Comparison of ENCODE assay signal across 20 mouse cellular contexts in genomic region chr1:65280461-65280860, GRCm38 (mm10). TPM values are rescaled to one million over a fixed set of nuclear protein-coding genes. Genes with fewer than 3 reads are reported as not detected.
"Had no signal": no experiment of that assay in that cellular context is flagged by ENCODE, and none has a peak within 500 bp of the region (broad histone marks: within the 10 kb centered on the region; RNA-seq: fewer than 3 reads in every experiment).

No protein-coding gene starts in this region.

- H3K27ac ChIP-seq: liver, embryonic 13.5 days; macrophage; neural tube, embryonic 13.5 days had no signal

- H3K4me3 ChIP-seq: liver, embryonic 13.5 days; neural tube, embryonic 13.5 days had no signal

- H3K9ac ChIP-seq: liver, embryonic 13.5 days; lung, embryonic 14.5 days; neural tube, embryonic 13.5 days had no signal

- H3K36me3 ChIP-seq: liver, embryonic 13.5 days had no signal

- H3K9me3 ChIP-seq: liver, embryonic 13.5 days; neural tube, embryonic 13.5 days had no signal

- H3K4me1 ChIP-seq: liver, embryonic 13.5 days; neural tube, embryonic 13.5 days had no signal

- H3K4me2 ChIP-seq: liver, embryonic 13.5 days; lung, embryonic 14.5 days; neural tube, embryonic 13.5 days had no signal

- DNase-seq: kidney, adult 18-20 months; kidney, adult 9 months; kidney, postnatal 14 days; kidney, postnatal 4 days; liver, embryonic 13.5 days; lung, embryonic 14.5 days; thymus, postnatal 25 days had no signal

- ATAC-seq: intestine, embryonic 16.5 days; lung, postnatal 0 days had no signal

- H3K27me3 ChIP-seq: liver, embryonic 13.5 days; neural tube, embryonic 13.5 days had no signal

RNA-seq across cellular contexts. Expression of gene Pth2r, which starts 1.4 kb away (rescaled TPM):
- total RNA-seq: liver, adult 2 months; megakaryocyte, adult 5-6 weeks had no signal
- polyA plus RNA-seq: intestine, embryonic 16.5 days; kidney, embryonic 16.5 days; limb, embryonic 11.5 days; liver, adult 2 months; liver, embryonic 13.5 days; liver, embryonic 16.5 days; lung, embryonic 14.5 days; lung, postnatal 0 days; small intestine, adult 2 months; spleen, adult 2 months; stomach, embryonic 16.5 days; thymus, postnatal 0 days had no signal
